Mouse (Mus musculus) CD4-positive helper T cell, adult 2 months (primary cell): Measurements from ENCODE around the gene Dtx1.

Source experiments
- DNase-seq: peaks from one replicate; pipeline ENCODE4 v3.0.0-alpha.2; 2012; ENCODE audit warnings: low read depth, missing footprints, low spot score

The Dtx1 gene

DNA sequence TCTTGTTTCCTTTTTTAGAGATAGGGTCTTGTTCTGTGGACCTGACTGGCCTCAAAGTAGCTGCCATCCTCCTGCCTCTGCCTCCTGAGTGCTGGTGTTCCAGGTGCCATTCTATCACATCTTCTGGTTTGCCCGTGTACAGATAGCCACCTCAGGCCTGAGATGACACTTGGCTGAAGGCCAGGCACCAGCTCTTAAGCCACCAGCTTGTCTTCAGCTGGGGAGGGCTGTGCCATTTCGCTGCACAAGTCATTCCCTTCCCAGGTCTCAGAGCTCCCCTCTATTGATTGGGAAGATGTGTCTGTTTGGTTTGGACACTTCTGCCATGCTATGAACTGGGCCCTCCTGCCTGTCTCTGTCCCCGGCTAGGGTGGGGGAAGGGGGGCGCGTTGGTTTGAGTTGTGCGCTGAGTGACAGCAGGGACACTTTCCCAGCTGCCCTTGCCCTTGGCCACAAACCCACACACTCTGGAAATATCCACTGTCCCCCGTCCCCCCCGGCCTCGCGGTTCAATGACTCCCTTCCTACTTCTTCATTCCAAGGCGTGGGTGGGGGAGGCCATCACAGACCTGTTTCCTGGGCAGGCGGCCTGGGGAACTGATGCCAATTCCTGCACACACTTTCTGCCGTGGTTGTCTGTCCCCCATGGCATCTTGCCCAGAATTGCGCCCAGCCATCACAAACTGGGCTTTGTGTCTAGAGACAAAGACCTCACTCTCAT lies 68.2 kb downstream of the Dtx1 start:
- DNase-seq = no peak

DNA sequence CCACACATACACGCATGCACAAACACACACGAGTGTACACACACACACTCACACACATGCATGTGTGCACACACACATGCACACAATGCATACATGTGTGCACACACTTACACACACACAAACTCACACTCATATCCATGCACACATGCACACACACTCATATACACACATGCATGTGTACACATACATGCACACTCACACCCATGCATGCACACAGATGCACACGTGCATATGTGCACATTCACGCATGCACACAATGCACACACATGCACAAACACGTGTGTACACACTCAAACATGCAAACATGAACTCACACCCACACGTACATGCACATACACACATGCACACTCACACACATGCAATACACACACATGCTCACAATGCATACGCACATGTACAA lies 71.6 kb downstream of the Dtx1 start:
- no peak for DNase-seq

DNA sequence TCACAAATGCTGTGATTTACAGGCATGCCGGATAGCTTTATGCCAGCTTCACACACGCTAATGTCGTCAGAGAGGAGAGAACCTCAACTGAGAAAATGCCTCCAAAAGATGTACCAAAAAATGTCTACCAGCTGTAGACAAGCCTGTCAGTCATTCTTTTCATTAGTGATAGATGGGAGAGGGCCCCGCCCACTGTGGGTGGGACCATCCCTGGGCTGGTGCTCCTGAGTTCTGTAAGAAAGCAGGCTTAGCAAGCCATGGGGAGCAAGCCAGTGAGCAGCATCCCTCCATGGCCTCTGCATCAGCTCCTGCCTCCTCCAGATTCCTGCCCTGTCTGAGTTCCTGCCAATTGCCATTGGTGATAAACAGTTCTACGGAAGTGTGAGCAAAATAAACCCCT lies 76.1 kb downstream of the Dtx1 start:
- DNase-seq = no peak

DNA sequence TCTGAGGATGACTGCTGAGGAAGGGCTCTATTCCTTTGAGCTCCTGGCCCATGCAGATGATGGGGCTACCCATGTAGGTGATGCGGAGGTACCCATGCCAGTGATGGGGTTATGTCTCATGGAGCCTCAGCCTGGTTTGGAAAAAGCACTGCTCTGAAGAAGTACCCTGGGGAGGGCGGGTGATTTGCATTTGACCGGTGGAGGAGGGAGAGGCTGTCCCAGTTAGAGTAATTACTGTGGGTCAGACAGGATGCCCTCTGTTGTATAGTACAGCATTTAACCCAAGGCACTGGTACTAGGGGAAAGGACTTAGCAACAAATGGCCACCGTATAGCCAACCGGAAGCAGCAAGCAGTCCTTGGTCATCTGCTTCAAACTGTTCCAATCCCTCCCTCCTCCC lies 76.9 kb downstream of the Dtx1 start:
- no peak for DNase-seq

DNA sequence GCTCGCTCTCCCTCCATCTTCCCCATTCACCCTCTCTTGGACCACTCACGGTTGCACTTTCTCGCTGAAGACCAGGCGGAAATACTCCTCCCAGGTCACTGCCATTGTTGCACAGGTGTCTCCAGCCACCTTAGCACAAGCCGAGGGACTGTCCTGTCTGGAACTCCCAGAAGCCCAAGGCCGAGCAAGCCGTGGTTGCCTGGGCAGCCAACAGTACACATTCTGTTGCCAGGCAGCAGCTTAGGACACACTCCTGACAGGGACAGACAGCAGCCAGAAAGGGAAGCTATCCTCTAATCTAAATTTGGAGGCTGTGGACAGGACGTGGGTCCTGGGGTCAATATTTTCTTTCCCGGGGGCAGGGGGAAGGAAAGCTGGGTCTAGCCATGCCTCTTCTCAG lies 77.6 kb downstream of the Dtx1 start, which contains the start of gene Cfap73:
Gene Cfap73 (minus strand): TSS at position 105 of the 400 bp plus-strand sequence.
- DNase-seq = no peak

DNA sequence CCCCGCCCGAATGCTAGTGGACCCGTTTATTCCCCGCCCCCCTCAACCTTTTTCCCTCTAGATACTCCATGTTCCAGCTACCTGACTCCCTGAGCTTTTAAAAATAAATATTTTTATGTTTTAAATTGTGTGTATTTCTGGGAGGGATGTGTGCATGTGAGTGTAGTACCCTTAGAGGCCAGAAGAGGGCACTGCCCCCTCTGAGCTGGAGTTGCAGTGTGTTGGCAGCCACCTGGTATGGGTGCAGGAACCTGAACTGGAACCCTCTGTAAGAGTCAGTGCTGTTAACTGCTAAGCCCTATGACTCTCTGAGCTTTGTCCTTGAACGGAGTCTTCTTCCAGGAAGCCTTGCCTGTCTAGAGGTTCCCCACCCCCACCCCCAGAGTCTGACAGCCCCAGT lies 79.8 kb downstream of the Dtx1 start:
- DNase-seq = no peak

GRCm38 (mm10) chr5:120631128-120631527 lies 80.6 kb downstream of the Dtx1 start:
- DNase-seq = no peak
